Mouse (Mus musculus): ENCODE results near the gene Gga3.

DNA sequence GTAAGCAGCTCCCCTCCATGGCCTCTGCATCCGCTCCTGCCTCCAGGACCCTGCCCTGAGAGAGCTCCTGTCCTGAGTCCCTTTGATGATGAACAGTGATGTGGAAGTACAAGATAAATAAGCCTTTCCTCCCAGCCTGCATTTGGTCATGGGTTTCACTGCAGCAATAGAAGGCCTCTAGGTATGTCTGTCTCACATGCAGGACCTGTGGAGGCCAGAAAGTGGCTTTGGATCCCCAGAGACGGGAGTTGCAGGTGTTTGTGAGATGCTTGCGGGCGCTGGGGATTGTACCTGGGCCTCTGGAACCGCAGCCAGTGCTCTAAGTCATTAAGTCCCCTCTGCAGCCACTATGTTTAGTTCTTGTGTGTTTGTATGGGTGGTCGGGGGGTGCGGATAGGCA lies 16.1 kb upstream of the Gga3 start:
- TF ChIP-seq CTCF (IDR thresholded peaks at IDR 0.05; ENCODE audit: low read depth, low read length) (no peak), GATA1 (IDR thresholded peaks at IDR 0.05; ENCODE audit: borderline replicate concordance, low read length) (no peak), GATA2 (IDR thresholded peaks at IDR 0.05; ENCODE audit: borderline replicate concordance, low read depth, low read length) (no peak), TAL1 (conservative IDR thresholded peaks at IDR 0.05; ENCODE audit: low read depth, low read length) (no peak)

All from G1E (cell line).